Mouse (Mus musculus) large intestine, adult 2 months (tissue): ENCODE results near the gene Tmem121. TPM values are rescaled to one million over a fixed set of nuclear protein-coding genes. Genes with fewer than 3 reads are reported as not detected.
A peak's percentile ranks its signal among the peaks of the same experiment; 100 is the strongest.
"Not testable (repeated sequence)": the region's sequence is repeated elsewhere in the genome, so short reads cannot be mapped to it uniquely, and the experiment has no call there.

Experiments used
- DNase-seq: peaks from one replicate; pipeline ENCODE4 v3.0.0-alpha.2; 2012; ENCODE audit warnings: low read depth, low spot score
- WGBS: fragments of 180-500 bp; shearing (Covaris S2); methylation state at CpG from one replicate; pipeline ENCODE4 v1.1.7; 2018; 5-methylcytosine and 5-hydroxymethylcytosine counted together
- polyA plus RNA-seq: library from polyadenylated mRNA; depleted of rRNA; stranded (reverse); fragments of >200 nt; gene quantifications from 2 replicates; pipeline ENCODE4 v1.2.3, GENCODE M21; 2012

Tmem121 gene
- polyA plus RNA-seq, 1 experiment: 1.3 TPM

DNA sequence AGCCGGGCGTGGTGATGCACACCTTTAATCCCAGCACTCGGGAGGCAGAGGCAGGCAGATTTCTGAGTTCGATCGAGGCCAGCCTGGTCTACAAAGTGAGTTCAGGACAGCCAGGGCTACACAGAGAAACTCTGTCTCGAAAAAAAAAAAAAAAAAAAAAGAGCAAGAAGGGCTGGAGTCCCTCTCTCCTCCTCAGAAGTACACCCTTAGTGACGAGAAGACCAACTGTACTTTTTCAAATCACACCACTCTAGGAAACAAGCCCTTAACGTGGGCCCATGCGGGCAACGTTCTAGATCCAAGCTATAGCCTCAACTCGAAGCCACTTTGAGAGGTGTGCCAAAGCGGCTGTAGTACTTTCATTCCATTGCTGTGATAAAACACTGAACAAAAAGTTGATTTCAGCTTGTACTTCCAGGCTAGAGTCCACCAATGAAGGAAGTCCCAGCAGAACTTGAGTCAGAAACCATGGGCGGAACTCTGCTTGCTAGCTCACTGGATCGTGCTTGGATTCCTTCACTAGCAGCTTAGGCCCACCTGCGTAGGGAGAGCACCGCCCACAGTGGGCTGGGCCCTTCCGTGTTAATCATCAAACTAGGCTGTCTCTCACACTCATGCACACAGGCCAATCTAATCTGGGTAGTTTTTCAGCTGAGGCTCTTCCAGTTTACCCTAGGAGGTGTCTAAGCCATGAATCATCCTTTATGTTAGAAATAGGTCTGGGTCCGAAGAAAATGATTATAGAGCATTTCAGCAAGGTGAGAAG lies 8.6 kb upstream of the Tmem121 start:
- WGBS: 78% methylated on average over 18 of the region's 18 CpGs
- no peak for DNase-seq

DNA sequence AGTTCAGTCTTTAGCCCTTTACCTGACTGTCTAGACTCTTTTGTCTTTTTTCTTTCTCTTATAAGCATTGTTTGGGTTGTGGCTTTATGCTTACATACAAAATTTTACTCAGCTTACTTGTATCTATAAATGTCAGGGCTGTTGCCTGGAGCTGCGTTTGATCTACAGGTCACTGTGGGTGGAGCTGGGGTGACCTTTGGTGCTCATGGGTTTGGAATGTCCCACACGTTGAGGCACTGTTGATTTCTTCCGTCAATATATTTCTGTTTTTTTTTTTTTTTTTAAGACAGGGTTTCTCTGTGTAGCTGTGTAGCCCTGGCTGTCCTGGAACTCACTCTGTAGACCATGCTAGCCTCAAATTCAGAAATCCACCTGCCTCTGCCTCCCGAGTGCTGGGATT lies 4.7 kb upstream of the Tmem121 start:
- DNase-seq: no peak
- 35% methylated on average over 4 of the region's 4 CpGs for WGBS

DNA sequence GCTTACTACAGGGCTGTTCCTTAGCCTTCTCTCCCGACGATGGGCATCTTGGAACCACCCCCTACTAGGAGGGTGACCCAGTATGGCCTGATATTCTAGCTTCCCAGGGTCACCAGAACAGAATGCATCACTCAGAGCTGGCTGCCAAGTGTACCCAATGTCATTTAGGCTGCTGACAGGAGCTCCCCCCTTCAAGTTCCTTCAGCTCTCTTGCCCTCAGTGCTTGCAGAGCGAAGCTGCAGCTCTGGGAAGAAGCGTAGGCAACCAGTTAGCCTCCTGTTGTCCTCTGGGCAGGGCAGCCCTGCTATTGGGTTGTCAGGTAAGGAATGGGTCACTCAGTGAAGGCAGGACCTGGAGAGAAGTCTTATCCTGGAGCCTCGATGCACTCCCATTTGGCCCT lies 785 bp upstream of the Tmem121 start:
- no peak for DNase-seq
- WGBS: 64% methylated on average over 5 of the region's 5 CpGs

DNA sequence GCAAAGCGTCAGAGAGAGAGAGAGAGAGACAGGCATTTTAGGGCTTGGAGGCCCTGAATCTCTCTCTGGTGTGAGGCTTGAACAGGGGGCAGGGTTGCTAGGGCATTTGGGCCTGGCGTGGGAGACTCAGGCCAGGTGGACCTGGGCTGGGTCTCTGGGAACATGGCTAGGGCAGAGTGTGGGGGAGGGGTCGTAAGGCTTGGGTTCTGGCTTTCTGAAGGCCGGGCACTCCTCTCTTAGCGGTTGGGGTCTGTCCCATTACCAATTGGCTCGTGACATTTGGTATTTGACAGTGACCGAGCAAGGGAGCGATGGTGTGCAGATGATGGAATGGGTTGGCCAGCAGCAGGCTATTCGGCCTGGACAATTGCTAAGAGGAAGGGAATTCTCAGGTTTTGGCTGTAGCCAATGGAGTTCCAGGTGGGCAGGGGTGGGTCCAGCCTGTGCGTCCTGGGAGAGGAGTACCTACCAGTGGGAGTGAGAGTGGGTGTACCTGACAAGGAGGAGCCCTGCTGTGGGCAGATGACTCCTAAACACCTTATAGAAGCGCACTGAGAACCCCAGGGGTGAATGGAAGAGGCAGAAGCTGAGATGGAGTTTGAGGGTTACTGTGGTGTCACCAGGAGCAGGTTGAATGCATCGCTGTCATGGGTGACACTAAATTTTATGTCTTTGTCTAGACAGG lies 738 bp downstream of the Tmem121 start:
- no peak for DNase-seq
- 54% methylated on average over 12 of the region's 12 CpGs for WGBS

DNA sequence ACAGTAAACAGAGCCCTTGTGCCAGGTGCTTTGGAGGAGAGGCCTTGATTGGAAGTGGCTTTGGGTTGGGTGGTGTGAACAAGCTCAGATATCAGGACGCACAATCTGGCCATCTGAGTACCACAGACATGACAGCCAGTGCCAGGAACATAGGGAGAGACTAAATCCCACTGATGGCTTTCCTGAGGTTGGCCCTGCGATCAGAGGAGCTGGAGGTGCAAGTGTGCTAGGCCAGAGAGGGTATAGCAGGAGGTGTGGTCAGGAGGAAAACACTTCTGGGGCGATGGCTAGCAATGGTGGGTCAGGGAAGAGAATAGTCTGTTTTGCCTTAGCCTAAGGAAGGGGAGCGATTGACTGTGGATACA lies 1.3 kb downstream of the Tmem121 start:
- no peak for DNase-seq
- WGBS: 48% methylated on average over 4 of the region's 4 CpGs

DNA sequence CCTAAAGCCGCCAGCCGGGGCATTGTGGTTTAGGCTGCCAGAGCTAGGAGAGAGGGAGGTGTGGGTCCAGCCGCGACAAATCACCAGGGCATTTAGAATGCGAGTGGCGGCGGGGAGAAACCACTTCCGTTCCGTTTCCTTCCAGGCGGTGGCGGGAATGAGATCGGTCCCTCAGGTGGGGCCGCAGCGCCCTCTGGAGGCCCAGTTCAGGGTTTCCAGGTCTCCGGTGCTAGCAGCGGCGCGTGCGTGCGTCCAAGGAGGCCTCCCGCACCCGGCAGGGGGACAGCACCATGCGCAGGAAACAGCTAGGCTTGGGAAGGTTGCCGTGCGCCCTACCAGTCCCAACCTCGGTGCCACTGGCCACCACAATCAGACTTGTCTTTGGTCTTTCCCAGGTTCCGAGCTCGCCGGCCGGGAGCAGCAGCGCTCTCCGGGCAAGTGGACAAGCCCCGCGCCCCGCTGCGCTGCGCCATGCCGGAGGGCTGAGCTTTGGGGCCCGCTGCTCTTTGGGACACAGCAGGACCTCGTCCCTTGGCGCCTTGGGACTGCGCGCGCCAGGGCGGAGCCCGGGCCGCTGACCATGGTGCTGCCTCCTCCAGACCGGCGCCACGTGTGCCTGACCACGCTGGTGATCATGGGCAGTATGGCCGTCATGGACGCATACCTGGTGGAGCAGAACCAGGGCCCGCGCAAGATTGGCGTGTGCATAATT lies 2.0 kb downstream of the Tmem121 start:
- 11% methylated on average over 56 of the region's 56 CpGs for WGBS
- DNase-seq: peak; percentile 10

DNA sequence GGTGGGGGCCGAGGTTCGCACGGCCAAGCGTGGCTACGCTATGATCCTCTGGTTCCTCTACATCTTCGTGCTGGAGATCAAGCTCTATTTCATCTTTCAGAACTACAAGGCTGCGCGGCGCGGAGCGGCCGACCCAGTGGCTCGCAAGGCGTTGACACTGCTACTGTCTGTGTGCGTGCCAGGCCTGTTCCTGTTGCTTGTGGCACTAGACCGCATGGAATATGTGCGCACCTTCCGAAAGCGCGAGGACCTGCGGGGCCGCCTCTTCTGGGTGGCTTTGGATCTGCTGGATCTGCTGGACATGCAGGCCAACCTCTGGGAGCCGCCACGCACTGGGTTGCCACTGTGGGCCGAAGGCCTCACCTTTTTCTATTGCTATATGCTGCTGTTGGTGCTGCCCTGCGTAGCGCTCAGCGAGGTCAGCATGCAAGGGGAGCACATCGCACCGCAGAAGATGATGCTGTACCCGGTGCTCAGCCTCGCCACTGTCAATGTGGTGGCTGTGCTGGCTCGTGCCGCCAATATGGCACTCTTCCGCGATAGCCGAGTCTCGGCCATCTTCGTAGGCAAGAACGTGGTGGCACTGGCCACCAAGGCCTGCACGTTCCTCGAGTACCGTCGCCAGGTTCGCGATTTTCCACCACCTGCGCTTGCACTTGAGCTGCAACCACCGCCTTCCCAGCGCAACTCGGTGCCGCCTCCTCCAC lies 2.8 kb downstream of the Tmem121 start:
- no peak for DNase-seq
- 86% methylated on average over 51 of the region's 51 CpGs for WGBS

DNA sequence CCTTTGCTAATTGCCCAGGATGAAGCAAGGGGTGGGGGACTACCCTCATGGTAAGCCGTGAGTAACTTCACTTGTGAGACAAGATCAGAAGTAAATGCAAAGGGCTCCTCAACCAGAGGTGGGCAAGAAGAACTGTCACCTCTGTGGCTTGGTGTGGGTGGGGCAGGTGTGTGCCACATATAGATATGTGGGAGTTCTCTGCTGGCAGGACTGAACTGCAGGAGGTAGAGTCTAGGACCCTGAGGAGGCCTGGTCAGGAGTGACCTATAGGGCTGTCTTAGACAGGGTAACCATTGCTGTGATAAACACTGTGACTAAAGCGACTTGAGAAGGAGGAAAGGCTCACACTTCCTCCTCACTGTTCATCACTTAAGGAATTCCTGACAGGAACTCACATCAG lies 7.7 kb downstream of the Tmem121 start:
- WGBS: 28% methylated on average over 2 of the region's 2 CpGs
- no peak for DNase-seq

DNA sequence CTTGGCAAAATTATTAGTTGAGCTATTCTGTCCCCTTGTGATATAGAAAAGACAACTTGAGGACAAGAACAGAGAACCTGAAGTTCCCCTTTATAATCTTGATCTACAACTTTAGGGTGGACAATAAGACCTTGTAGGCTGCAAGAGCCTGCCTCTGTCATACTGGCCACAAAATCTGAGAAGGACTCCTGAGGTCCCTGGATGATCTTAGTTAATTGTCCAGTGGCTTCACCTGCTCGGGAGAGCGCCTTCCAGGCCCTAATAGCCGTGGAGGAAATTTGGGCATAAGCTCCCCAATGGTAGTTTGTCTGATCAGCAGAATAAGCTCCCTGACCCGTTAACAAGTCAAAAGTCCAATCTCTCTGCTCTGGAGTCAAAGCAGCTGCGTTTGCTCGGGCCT lies 13.4 kb downstream of the Tmem121 start:
- 90% methylated on average over 3 of the region's 6 CpGs for WGBS
- DNase-seq: not testable (repeated sequence)

DNA sequence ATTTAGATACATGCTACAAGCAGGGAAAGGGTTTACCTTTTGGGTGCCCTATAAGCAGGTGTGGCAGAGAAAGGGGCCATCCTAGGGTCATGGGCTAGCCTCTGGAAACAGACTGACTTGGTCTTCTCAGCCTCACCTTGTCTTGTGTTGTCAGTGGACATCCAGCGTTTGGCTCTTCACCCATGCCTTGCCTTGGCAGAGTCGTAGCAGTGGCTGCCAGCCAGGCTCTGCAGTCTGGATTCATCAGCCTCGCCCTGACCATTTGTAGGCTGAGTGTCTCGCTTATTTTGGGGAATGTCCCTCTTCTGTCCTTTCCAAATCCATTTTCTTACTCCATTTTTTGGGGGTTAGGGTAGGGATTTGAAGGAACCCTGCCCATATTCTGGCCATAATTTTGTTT lies 15.6 kb downstream of the Tmem121 start:
- 85% methylated on average over 4 of the region's 4 CpGs for WGBS
- no peak for DNase-seq

DNA sequence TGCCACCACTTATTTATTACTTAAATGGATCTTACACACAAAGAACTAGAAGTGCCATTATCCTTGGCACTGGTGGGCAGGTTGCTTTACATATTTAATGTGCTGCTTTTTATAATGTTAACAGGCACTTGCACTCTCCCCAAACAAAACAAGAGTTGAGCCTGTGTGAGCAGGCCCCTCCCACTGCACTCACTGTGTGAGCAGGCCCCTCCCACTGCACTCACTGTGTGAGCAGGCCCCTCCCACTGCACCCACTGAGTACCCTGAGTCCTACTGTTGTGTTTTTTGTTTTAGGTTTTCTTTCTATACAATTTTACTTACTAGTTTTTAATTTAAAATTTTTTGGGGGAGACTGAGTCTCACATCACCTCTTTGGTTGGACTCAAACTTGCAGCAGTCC lies 16.3 kb downstream of the Tmem121 start:
- DNase-seq: no peak

DNA sequence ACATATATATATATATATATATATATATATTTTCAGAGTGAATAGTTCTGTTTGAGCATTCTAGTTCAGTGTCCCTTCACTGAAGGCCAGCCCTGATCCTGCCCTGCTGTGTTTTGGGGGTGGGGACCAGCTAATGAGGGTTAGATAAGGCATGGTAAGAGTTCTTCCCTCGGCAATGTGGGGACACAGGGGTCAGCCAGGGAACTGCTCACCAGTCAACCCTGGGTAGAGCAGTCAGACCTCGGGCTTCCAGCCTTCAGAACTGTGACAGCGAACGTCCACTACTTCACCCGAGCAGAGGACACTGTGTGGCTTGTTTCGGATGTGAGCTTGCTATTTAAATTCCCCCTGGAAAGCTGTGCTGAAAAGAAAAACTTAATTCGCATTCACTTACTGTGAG lies 17.8 kb downstream of the Tmem121 start:
- no peak for DNase-seq
- 72% methylated on average over 7 of the region's 7 CpGs for WGBS

DNA sequence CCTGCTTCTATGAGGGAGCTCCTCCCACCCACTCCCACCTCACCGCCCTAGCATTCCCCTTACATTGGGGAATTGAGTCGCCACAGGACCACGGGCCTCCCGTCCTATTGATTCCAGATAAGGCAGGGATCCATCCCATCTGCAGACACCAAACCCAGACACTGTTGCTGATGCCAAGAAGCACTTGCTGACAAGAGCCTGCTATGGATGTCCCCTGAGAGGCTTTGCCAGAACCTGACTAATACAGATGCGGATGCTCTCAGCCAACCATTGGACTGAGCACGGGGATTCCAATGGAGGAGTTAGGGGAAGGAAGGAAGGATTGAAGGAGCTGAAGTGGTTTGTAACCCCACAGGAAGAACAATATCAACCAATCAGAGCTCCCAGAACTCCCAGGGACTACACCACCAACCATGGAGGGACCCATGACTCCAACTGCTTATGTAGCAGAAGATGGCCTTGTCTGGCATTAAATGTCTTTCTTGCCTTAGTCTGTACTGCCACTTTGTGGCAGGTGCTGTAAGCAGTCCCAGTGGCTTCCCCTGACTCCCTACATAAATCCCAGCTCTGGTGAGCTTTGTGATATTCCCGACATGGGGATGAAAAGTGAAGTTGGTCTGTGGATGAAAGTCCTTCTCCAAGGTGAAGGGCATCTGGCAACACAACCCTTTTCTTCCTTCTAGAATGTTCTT lies 19.7 kb downstream of the Tmem121 start:
- 83% methylated on average over 7 of the region's 7 CpGs for WGBS
- no peak for DNase-seq

DNA sequence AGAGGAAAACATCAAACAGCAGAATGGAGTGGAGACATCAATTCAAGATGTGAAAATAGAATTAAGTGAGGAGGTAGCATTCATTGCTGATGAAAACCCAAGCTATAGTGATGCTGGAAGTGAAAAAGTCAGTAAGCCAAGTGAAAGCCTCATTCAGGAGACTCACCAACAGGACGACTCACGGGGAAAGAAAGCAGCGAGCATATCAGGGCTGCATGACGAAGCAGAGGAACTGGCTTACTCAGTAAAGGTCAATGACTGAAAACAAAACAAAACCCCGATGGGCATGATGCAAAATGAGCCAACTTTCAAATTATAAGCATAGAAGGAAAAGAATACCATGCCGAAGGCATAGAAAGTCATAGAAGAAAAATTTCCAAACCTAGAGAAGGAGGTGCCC lies 22.0 kb downstream of the Tmem121 start:
- 74% methylated on average over 6 of the region's 6 CpGs for WGBS
- DNase-seq: no peak

DNA sequence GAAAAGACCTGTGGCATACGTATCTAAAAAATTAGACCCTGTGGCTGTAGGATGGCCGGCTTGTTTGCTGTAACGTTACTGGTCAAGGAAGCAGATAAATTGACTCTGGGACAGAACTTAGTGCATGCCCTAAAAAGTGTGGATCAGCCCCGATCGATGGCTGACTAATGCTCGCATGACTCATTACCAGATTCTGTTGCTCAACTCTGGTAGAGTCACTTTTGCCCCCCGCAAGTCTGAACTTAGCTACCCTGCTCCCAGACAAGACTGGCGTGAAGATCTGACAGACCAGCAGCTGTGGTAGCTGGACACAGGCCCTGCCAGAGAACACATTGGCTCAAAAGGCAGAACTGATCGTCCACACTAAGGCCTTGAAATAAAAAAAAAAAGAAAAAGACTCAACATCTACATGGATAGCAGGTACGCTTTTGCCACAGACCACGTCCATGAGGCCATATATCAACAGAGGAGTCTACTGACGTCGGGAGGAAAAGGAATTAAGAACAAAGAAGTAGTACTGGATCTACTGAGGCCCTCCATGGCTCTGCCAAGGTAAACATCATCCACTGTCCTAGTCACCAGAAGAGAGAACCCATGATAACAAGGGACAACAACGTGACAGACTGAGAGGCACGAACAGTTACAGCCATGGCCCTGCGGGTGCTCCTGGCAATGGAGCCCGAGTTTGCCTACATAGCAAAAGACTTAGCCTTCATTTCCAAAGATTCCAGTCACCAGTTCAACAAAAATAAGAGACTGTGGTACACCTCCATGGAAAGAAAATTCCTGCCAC lies 25.1 kb downstream of the Tmem121 start:
- DNase-seq: no peak
- 76% methylated on average over 17 of the region's 17 CpGs for WGBS

DNA sequence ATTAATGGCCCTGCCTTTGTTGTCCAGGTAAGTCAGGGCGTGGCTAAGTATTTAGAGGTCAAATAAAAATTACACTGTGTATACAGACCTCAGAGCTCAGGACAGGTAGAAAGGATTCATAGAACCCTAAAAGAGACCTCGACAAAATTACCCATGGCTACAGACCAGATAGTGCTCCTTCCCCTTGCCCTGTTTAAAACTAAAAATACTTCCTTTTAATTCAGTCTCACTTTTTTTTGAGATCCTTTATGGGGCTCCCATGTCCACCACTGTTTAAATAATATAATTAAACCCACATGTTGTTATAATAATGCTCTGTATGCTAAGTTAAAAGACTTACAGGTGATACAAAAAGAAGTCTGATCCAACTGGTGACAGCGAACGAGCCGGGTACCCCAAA lies 26.0 kb downstream of the Tmem121 start:
- DNase-seq: no peak
- WGBS: 72% methylated on average over 5 of the region's 5 CpGs

DNA sequence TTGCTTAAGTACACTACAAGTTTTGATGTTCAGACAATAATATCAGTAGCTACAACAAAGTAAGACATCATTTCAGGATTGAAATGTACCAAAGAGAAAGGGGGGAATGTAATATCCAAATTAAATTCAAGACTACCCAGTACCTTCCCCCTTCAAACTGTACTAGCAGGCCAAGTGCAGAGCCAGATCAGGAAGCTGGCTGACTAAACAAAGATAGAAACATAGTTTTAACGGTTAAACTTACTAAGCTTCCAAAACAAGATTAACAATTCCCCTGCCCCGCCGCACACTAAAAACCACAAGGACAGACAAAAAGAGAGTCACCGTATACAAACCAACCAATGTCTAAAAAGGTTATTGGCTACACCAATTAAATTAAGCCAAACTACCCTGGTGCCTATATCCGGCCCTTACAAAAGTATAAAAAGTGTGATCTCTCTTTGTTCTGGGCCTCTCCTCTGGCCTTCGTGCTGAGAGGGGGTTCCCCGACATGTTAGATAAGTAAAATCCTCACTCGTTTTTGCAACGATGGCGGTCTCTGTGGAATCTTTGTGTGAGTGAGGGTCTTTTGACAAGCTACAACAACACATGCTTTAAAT lies 26.7 kb downstream of the Tmem121 start:
- DNase-seq: no peak
- 81% methylated on average over 10 of the region's 10 CpGs for WGBS

DNA sequence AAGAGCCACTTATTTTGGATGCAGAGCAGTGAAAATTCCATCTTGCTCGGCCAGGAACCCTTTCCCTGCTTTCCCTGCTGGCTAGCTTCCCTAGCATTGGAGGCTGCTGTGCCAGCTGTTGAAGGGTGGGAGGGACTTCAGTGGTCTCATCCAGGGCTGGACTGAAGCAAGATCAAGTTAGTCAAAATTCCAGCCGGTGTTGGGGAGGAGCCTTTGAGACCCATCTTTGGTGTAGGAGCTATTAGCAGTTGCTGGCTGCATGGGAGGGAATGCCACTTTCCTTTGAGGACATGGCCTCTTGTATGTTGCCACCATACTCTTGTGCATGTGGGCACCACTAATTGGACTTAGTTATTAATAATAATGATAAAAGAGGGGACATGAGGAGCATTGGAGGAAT lies 27.5 kb downstream of the Tmem121 start:
- 61% methylated on average over 2 of the region's 2 CpGs for WGBS
- no peak for DNase-seq
